Mouse (Mus musculus) MEL (cell line): ENCODE measurements at regions not wholly inside any gene's neighbourhood (a gene's known extent, or its start where the extent isn't known, plus 50 kb on each side); places are given as distances from the start of the nearest gene placed in this dataset.

Experiments
- CHD2 ChIP-seq: IDR thresholded peaks from 2 replicates; pipeline ENCODE4 v1.6.1; 2011; ENCODE audit warnings: low read length, improper control_type of control experiment
- CTCF ChIP-seq, 3 experiments: IDR thresholded peaks in 2 of 3; conservative IDR thresholded peaks in 1 of 3; 2 replicates each; pipeline ENCODE4 v1.5.1; 2011 to 2012; ENCODE audit warnings: low read length in 3 of 3, low read depth in 2 of 3, mild to moderate bottlenecking in 2 of 3, improper control_type of control experiment in 1 of 3, inconsistent platforms in 1 of 3, mixed read lengths in 1 of 3, moderate library complexity in 1 of 3; ENCODE audit not compliant: control insufficient read depth in 1 of 3, insufficient read depth in 1 of 3, poor library complexity in 1 of 3, severe bottlenecking in 1 of 3
- EP300 ChIP-seq, 2 experiments: IDR thresholded peaks; 2 replicates each; pipeline ENCODE4 v1.6.1; 2011; ENCODE audit warnings: improper control_type of control experiment in 2 of 2, low read length in 2 of 2, low read depth in 1 of 2, mild to moderate bottlenecking in 1 of 2
- POLR2AphosphoS2 ChIP-seq: IDR thresholded peaks from 2 replicates; pipeline ENCODE4 v1.6.1; 2011; ENCODE audit warnings: low read length, improper control_type of control experiment
- RCOR1 ChIP-seq: IDR thresholded peaks from 2 replicates; pipeline ENCODE4 v1.6.1; 2012; ENCODE audit warnings: low read depth, mild to moderate bottlenecking, inconsistent platforms, low read length, improper control_type of control experiment
- ZNF384 ChIP-seq: IDR thresholded peaks from 2 replicates; pipeline ENCODE4 v1.6.1; 2012; ENCODE audit warnings: low read depth, mild to moderate bottlenecking, inconsistent platforms, low read length, improper control_type of control experiment

DNA sequence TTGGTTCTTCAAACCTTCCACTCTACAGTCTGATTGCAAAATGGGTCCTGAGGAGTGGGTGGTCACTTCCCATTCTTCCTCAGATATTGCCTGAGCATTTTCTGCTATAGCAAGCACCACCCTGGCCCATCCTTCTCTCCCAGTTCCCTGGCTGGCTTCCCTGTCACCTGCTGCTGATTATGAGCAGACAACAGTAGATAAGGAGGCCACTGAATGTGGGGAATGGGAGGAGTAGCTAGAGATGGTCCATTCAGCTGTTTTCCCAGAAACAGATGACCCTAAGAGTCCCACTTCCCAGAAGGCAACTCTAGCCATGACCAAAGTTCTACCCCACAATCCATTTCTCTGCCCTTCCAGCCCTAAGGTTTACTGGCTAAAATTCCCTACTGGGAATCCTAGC lies 139.6 kb upstream of the Tgfbr2 start:
- TF ChIP-seq CTCF (IDR thresholded peaks at IDR 0.05 in 2 of 3, conservative IDR thresholded peaks at IDR 0.05 in 1 of 3; ENCODE audit: control insufficient read depth in 1 of 3, insufficient read depth in 1 of 3, low read depth in 2 of 3, low read length in 3 of 3, poor library complexity in 1 of 3, severe bottlenecking in 1 of 3) (no peak), RCOR1 (no peak), POLR2AphosphoS2 (no peak), ZNF384 (no peak), CHD2 (no peak), EP300 (IDR thresholded peaks at IDR 0.05; ENCODE audit: low read depth in 1 of 2, low read length in 2 of 2) (no peak)
